Comparison of ENCODE assay signal across 8 mouse cellular contexts in the genomic region with DNA sequence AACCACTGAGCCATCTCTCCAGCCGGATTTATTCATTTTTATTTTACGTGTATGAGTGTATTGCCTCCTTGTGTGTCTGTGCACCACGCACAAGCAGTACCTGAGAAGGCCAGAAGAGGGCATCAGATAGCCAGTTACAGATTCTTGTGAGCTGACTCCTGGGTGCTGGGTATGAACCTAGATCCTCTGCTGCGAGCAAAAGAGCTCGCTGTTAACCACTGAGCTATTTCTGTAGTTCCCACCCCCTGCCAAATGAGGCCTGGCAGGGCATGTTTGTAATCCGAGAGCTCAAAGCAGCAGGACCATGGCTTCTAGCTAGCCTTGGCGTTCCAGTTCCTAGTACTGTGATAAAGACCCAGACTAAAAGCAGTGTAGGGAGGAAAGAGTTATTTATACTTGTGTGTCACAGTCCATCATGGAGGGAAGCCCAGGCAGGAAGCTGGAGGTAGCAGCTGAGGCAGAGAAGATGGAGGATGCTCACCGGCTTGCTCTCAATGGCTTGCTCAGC. TPM values are rescaled to one million over a fixed set of nuclear protein-coding genes. Genes with fewer than 3 reads are reported as not detected.
A peak's percentile ranks its signal among the peaks of the same experiment; 100 is the strongest.
DNase-seq lines count a peak whose midpoint lies in the region; ATAC-seq and TF ChIP-seq lines count a peak whose summit lies in the region.

No protein-coding gene starts in this region.

- peak; percentile 63 for TF ChIP-seq POLR2A in CH12.LX (IDR thresholded peaks at IDR 0.05; ENCODE audit: low read depth, low read length)
- TF ChIP-seq POLR2A in testis, adult 2 months (IDR thresholded peaks at IDR 0.05; ENCODE audit: control insufficient read depth, low read depth, low read length) = no peak

- peak; percentile 81 to 87 for TF ChIP-seq CTCF in CH12.LX (conservative IDR thresholded peaks at IDR 0.05 in 1 of 2, IDR thresholded peaks at IDR 0.05 in 1 of 2; ENCODE audit: low read depth in 2 of 2, low read length in 2 of 2)
- peak; percentile 48; the same call in 1 of the 2 replicates for TF ChIP-seq CTCF in testis, adult 2 months (IDR thresholded peaks at IDR 0.05; ENCODE audit: control insufficient read depth, insufficient read depth, insufficient replicate concordance, low read depth, low read length)

- peak; percentile 83 for TF ChIP-seq RAD21 in CH12.LX (IDR thresholded peaks at IDR 0.05; ENCODE audit: low read depth, low read length)

- TF ChIP-seq EP300 in CH12.LX (IDR thresholded peaks at IDR 0.05; ENCODE audit: low read length) = no peak; the same call in 1 of the 2 replicates

- dilution Hi-C loops in CH12.LX (cut with MboI; ENCODE audit: extremely low pct_ligation_motif_present, extremely low pct_unique_long_range_greater_than_20kb, low sequenced_read_pairs) = no loop called here

- 9% methylated on average over 8 of the region's 8 CpGs for WGBS in heart, embryonic 13.5 days
- 11% methylated on average over 8 of the region's 8 CpGs for WGBS in liver, embryonic 13.5 days (ENCODE audit: insufficient replicate concordance)

- H3K4me1 ChIP-seq in CH12.LX (ENCODE audit: control insufficient read depth in 1 of 2, insufficient read depth in 2 of 2) = peaks cover 6 to 32% of the 10 kb centered on the region in 2 experiments; a peak in 3 of 4 replicates
- peaks cover 15% of the 10 kb centered on the region for H3K4me1 ChIP-seq in heart, embryonic 13.5 days
- H3K4me1 ChIP-seq in liver, embryonic 13.5 days (replicated peaks) = peaks cover 21% of the 10 kb centered on the region
- H3K4me1 ChIP-seq in testis, adult 2 months (ENCODE audit: control insufficient read depth, insufficient read depth, low read length) = peaks cover 5% of the 10 kb centered on the region; the same call in 1 of the 2 replicates

- no peaks in the 10 kb centered on the region for H3K36me3 ChIP-seq in CH12.LX (replicated peaks in 1 of 2; ENCODE audit: control insufficient read depth in 1 of 2, insufficient read depth in 1 of 2, low read length in 1 of 2)
- H3K36me3 ChIP-seq in heart, embryonic 13.5 days = no peaks in the 10 kb centered on the region
- H3K36me3 ChIP-seq in liver, embryonic 13.5 days = no peaks in the 10 kb centered on the region
- no peaks in the 10 kb centered on the region for H3K36me3 ChIP-seq in testis, adult 2 months (ENCODE audit: control insufficient read depth, insufficient read depth, low read length)

- no peaks in the 10 kb centered on the region for H3K9me3 ChIP-seq in CH12.LX (replicated peaks; ENCODE audit: low read length)
- H3K9me3 ChIP-seq in heart, embryonic 13.5 days = no peaks in the 10 kb centered on the region
- no peaks in the 10 kb centered on the region for H3K9me3 ChIP-seq in liver, embryonic 13.5 days (replicated peaks)

- peak; percentile 96 for DNase-seq in CH12.LX (ENCODE audit: extremely low read depth)
- peak; percentile 82 for DNase-seq in c-Kit-negative CD71-positive TER-119-positive erythroid progenitor cells, embryonic 14.5 days (ENCODE audit: low read depth, low spot score)
- peak; percentile 95 for DNase-seq in fibroblast of lung, adult 2 months (ENCODE audit: low read depth)
- peak; percentile 90 for DNase-seq in kidney, postnatal 14 days
- DNase-seq in liver, embryonic 13.5 days = peak; percentile 81
- peak; percentile 86 to 88 for DNase-seq in natural killer cell, adult 2 months (ENCODE audit: low spot score in 2 of 2)

- in situ Hi-C loops in CH12.LX (cut with MboI; ENCODE audit: low pct_ligation_motif_present, low pct_unique_long_range_greater_than_20kb, low sequenced_read_pairs) = loop anchor here (5.0 kb wide), 1 partner anchor 90 kb away; a partner anchor contains a TSS

- H3K4me3 ChIP-seq in CH12.LX (replicated peaks in 1 of 3; ENCODE audit: low read depth in 2 of 3, low read length in 2 of 3, poor library complexity in 1 of 3) = no peak overlapping the region
- H3K4me3 ChIP-seq in heart, embryonic 13.5 days = no peak overlapping the region
- no peak overlapping the region for H3K4me3 ChIP-seq in liver, embryonic 13.5 days (replicated peaks)
- H3K4me3 ChIP-seq in testis, adult 2 months (ENCODE audit: control insufficient read depth, low read depth, low read length) = no peak overlapping the region

- peak overlapping the region; percentile 59 for H3K4me2 ChIP-seq in CH12.LX (ENCODE audit: insufficient read depth, low read depth, poor library complexity, severe bottlenecking)
- peak overlapping the region; percentile 19 for H3K4me2 ChIP-seq in heart, embryonic 13.5 days
- H3K4me2 ChIP-seq in liver, embryonic 13.5 days = no peak overlapping the region

- no peaks in the 10 kb centered on the region for H3K79me2 ChIP-seq in CH12.LX (replicated peaks; ENCODE audit: control insufficient read depth, extremely low read depth, insufficient read depth, poor library complexity, severe bottlenecking)

- peak; percentile 72 for ATAC-seq in heart, embryonic 13.5 days (ENCODE audit: extremely low read depth, insufficient number of reproducible peaks, low FRiP score, low TSS enrichment)
- ATAC-seq in liver, embryonic 13.5 days (ENCODE audit: low read depth) = peak; percentile 52

- peak overlapping the region; percentile 37 for H3K9ac ChIP-seq in CH12.LX (ENCODE audit: insufficient read depth, low read depth)
- H3K9ac ChIP-seq in heart, embryonic 13.5 days = peak overlapping the region; percentile 67
- H3K9ac ChIP-seq in liver, embryonic 13.5 days = 0 out of 2 replicates have a peak overlapping the region, but pooled peaks have one; percentile 27

- H3K27ac ChIP-seq in CH12.LX (ENCODE audit: insufficient read depth, low read depth) = peak overlapping the region; percentile 91
- H3K27ac ChIP-seq in heart, embryonic 13.5 days (replicated peaks) = peak overlapping the region; percentile 80
- H3K27ac ChIP-seq in liver, embryonic 13.5 days = peak overlapping the region; percentile 60; the same call in 1 of the 2 replicates
- no peak overlapping the region for H3K27ac ChIP-seq in testis, adult 2 months (ENCODE audit: control insufficient read depth, insufficient read depth, low read depth, low read length)

- no peaks in the 10 kb centered on the region for H3K27me3 ChIP-seq in CH12.LX (replicated peaks)
- H3K27me3 ChIP-seq in heart, embryonic 13.5 days (replicated peaks) = no peaks in the 10 kb centered on the region
- no peaks in the 10 kb centered on the region for H3K27me3 ChIP-seq in liver, embryonic 13.5 days
- no peaks in the 10 kb centered on the region for H3K27me3 ChIP-seq in testis, adult 2 months (ENCODE audit: control insufficient read depth, insufficient read depth, low read length)

TF ChIP-seq in CH12.LX, 34 proteins besides CTCF, POLR2A, EP300 and RAD21 (continues in another document):
- TF ChIP-seq BHLHE40 (IDR thresholded peaks at IDR 0.05; ENCODE audit: low read depth, low read length) = no peak
- TF ChIP-seq ZNF384 (IDR thresholded peaks at IDR 0.05; ENCODE audit: low read depth, low read length) = no peak
- TF ChIP-seq SIN3A (IDR thresholded peaks at IDR 0.05; ENCODE audit: low read length) = peak; percentile 86; the same call in 1 of the 2 replicates
- TF ChIP-seq KAT2A (IDR thresholded peaks at IDR 0.05; ENCODE audit: insufficient replicate concordance, low read length) = no peak
- TF ChIP-seq MAX (IDR thresholded peaks at IDR 0.05; ENCODE audit: low read length) = no peak
- peak; percentile 77 for TF ChIP-seq SMC3 (IDR thresholded peaks at IDR 0.05; ENCODE audit: low read depth, low read length)
- TF ChIP-seq POLR2AphosphoS2 (IDR thresholded peaks at IDR 0.05; ENCODE audit: low read depth, low read length) = no peak
- 0 out of 2 replicates have a peak, but pooled peaks have one; percentile 14 for TF ChIP-seq E2F4 (IDR thresholded peaks at IDR 0.05; ENCODE audit: insufficient replicate concordance, low read depth, low read length)
- TF ChIP-seq MEF2A (IDR thresholded peaks at IDR 0.05; ENCODE audit: borderline replicate concordance, low read depth, low read length) = peak; percentile 97
- no peak for TF ChIP-seq GABPA (IDR thresholded peaks at IDR 0.05; ENCODE audit: insufficient replicate concordance, low read depth, low read length)
- peak; percentile 59; the same call in 1 of the 2 replicates for TF ChIP-seq MXI1 (IDR thresholded peaks at IDR 0.05; ENCODE audit: low read depth, low read length)
- no peak for TF ChIP-seq NELFE (IDR thresholded peaks at IDR 0.05; ENCODE audit: low read depth, low read length)
- TF ChIP-seq TCF12 (IDR thresholded peaks at IDR 0.05; ENCODE audit: low read depth, low read length) = peak; percentile 54; the same call in 1 of the 2 replicates
- TF ChIP-seq NRF1 (IDR thresholded peaks at IDR 0.05; ENCODE audit: low read depth, low read length) = no peak
- no peak for TF ChIP-seq PAX5 (IDR thresholded peaks at IDR 0.05; ENCODE audit: low read length)
- TF ChIP-seq CHD1 (IDR thresholded peaks at IDR 0.05; ENCODE audit: low read depth, low read length) = no peak
- 0 out of 2 replicates have a peak, but pooled peaks have one; percentile 23 for TF ChIP-seq ELF1 (IDR thresholded peaks at IDR 0.05; ENCODE audit: low read depth, low read length)
- TF ChIP-seq MAFK (IDR thresholded peaks at IDR 0.05; ENCODE audit: insufficient replicate concordance, low read length) = no peak
- TF ChIP-seq ZC3H11A (IDR thresholded peaks at IDR 0.05; ENCODE audit: low read depth, low read length) = peak; percentile 54
- TF ChIP-seq ETS1 (conservative IDR thresholded peaks at IDR 0.05; ENCODE audit: low read depth, low read length) = peak; percentile 37

RNA-seq across cellular contexts. Expression of a gene that starts 16.0 kb away (rescaled TPM):
- total RNA-seq in CH12.LX (2012; rRNA removed) (49.8 and 55.0 TPM in 2 replicates), CH12.LX (2014; rRNA removed) (35.1 and 37.6 TPM in 2 replicates)
- polyA plus RNA-seq in CH12.LX (2012; ENCODE audit: insufficient read length, low read depth) = 49.1 and 56.1 TPM in 2 replicates
- 55.8 and 59.6 TPM in 2 replicates for polyA plus RNA-seq in heart, embryonic 13.5 days (2015; fragmentation: Nextera tagmentation; extraction: Ambion mirVana)
- 25.2 and 27.5 TPM in 2 replicates for polyA plus RNA-seq in liver, embryonic 13.5 days (2015; fragmentation: Nextera tagmentation; extraction: Ambion mirVana)
- 43.1 and 46.7 TPM in 2 replicates for polyA plus RNA-seq in testis, adult 2 months (2012; rRNA removed)

RNA-seq across cellular contexts. Expression of a gene that starts 46.5 kb away (rescaled TPM):
- total RNA-seq in CH12.LX (2012; rRNA removed) (0.17 and 0.51 TPM in 2 replicates), CH12.LX (2014; rRNA removed) (not detected in 2 replicates)
- polyA plus RNA-seq in CH12.LX (2012; ENCODE audit: insufficient read length, low read depth) = not detected in 2 replicates
- polyA plus RNA-seq in heart, embryonic 13.5 days (2015; fragmentation: Nextera tagmentation; extraction: Ambion mirVana) = 22.5 and 24.7 TPM in 2 replicates
- 1.1 and 2.7 TPM in 2 replicates for polyA plus RNA-seq in liver, embryonic 13.5 days (2015; fragmentation: Nextera tagmentation; extraction: Ambion mirVana)
- polyA plus RNA-seq in testis, adult 2 months (2012; rRNA removed) = 7.6 and 8.1 TPM in 2 replicates

RNA-seq across cellular contexts. Expression of a gene that starts 57.7 kb away (rescaled TPM):
- 13.4 and 14.5 TPM in 2 replicates for total RNA-seq in CH12.LX (2012; rRNA removed)
- total RNA-seq in CH12.LX (2014; rRNA removed) = 7.5 and 9.2 TPM in 2 replicates
- polyA plus RNA-seq in CH12.LX (2012; ENCODE audit: insufficient read length, low read depth) = 4.7 and 7.5 TPM in 2 replicates
- polyA plus RNA-seq in heart, embryonic 13.5 days (2015; fragmentation: Nextera tagmentation; extraction: Ambion mirVana) = 79.7 and 82.6 TPM in 2 replicates
- 44.5 and 47.0 TPM in 2 replicates for polyA plus RNA-seq in liver, embryonic 13.5 days (2015; fragmentation: Nextera tagmentation; extraction: Ambion mirVana)
- polyA plus RNA-seq in testis, adult 2 months (2012; rRNA removed) = 256 and 286 TPM in 2 replicates
